Mouse (Mus musculus) ES-Bruce4 (cell line): Measurements from ENCODE around the gene Grk3. TPM values are rescaled to one million over a fixed set of nuclear protein-coding genes. Genes with fewer than 3 reads are reported as not detected.

ENCODE experiments used
- H3K27ac ChIP-seq: 2 replicates; pipeline ENCODE4 v1.5.1; 2012; ENCODE audit warnings: low read length, inconsistent platforms; ENCODE audit not compliant: insufficient read depth
- H3K27me3 ChIP-seq: 2 replicates; pipeline ENCODE4 v1.6.1; 2012; ENCODE audit warnings: mild to moderate bottlenecking, low read length, inconsistent platforms; ENCODE audit not compliant: control insufficient read depth, poor library complexity, insufficient read depth, severe bottlenecking
- H3K36me3 ChIP-seq: 2 replicates; pipeline ENCODE4 v1.6.1; 2012; ENCODE audit warnings: inconsistent platforms, mild to moderate bottlenecking, low read length, moderate library complexity; ENCODE audit not compliant: control insufficient read depth, poor library complexity, insufficient read depth, severe bottlenecking
- H3K4me1 ChIP-seq: one replicate; pipeline ENCODE4 v1.8.1; 2011; ENCODE audit warnings: low read length; ENCODE audit not compliant: control insufficient read depth, insufficient read depth
- H3K4me3 ChIP-seq: 2 replicates; pipeline ENCODE4 v1.5.1; 2011; ENCODE audit warnings: low read depth, mild to moderate bottlenecking, low read length
- H3K9ac ChIP-seq: 2 replicates; pipeline ENCODE4 v1.6.1; 2012; ENCODE audit warnings: low read depth, mild to moderate bottlenecking, inconsistent platforms; ENCODE audit not compliant: poor library complexity, severe bottlenecking
- H3K9me3 ChIP-seq: replicated peaks from 2 replicates; pipeline ENCODE4 v1.6.1; 2012; ENCODE audit warnings: mild to moderate bottlenecking, low read length, inconsistent platforms; ENCODE audit not compliant: control insufficient read depth, poor library complexity, insufficient read depth, severe bottlenecking
- CTCF ChIP-seq: IDR thresholded peaks from one replicate; pipeline ENCODE4 v1.8.1; 2011; ENCODE audit warnings: low read depth, low read length
- EP300 ChIP-seq: IDR thresholded peaks from 2 replicates; pipeline ENCODE4 v1.6.1; 2011; ENCODE audit warnings: low read depth, low read length; ENCODE audit not compliant: insufficient read depth
- POLR2A ChIP-seq: IDR thresholded peaks from one replicate; pipeline ENCODE4 v1.8.1; 2011; ENCODE audit warnings: low read length; ENCODE audit not compliant: insufficient read depth
- polyA plus RNA-seq: library from polyadenylated mRNA; stranded (reverse); fragments of >200 nt; gene quantifications from 2 replicates; pipeline ENCODE4 v1.2.4, GENCODE M21; 2011; ENCODE audit warnings: low read depth; ENCODE audit not compliant: missing spikeins, insufficient read depth, insufficient read length

The Grk3 gene
- polyA plus RNA-seq, 1 experiment, result 5.3 TPM

DNA sequence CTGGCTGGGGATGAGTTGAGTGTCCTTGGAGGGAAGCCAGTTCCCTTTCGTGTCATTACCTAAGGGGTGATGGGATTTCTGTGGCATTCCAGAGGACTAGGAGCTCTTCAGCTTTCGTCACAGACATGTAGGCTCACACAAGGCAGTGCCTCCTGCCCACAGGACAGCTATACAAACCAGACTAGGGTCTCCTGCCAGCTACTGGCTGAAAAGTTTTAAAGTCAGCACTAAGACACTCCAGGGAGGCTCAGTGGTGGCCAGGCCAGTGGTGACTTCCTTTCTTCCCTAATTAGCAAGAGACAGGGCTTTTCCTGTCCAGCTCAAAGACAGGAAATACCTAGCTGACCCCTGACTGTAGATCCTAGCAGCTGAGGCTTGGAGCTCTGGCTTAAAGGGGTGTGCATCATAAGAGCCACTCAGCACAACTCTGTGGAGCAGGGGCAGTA is 107.4 kb downstream of the Grk3 start:
- Histone ChIP-seq H3K4me3 (no peak overlapping the region), H3K9me3 (peaks cover 12% of the 10 kb centered on the region), H3K36me3 (no peaks in the 10 kb centered on the region), H3K4me1 (no peaks in the 10 kb centered on the region), H3K27me3 (no peaks in the 10 kb centered on the region), H3K9ac (no peak overlapping the region), H3K27ac (no peak overlapping the region)
- no peak for TF ChIP-seq POLR2A
- TF ChIP-seq EP300, result no peak
- no peak for TF ChIP-seq CTCF

DNA sequence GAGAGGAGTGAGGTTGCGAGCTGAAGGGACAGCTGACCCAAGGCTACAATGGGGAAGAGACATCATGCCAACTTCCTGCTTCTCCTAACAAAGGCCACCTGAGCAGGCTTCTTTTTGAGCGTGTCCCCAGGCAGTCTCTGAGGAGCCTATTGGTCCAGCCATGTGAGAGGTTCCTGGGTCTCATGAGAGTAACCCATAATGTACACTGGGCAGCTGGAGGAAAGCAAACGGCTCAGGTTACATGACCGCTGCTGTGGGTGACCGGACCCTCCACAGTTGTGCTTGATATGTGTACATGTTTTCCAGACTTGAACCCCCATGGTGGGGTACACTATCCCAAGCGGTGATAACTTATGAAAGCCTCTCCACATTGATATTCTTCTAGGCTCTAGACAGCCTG is 108.1 kb downstream of the Grk3 start:
- no peaks in the 10 kb centered on the region for H3K4me1 ChIP-seq

GRCm38 (mm10) chr5:112895674-112896654 is 119.6 kb downstream of the Grk3 start, which contains the start of gene Myo18b:
Gene Myo18b, minus strand, starts transcription at chr5:112896362.
- Histone ChIP-seq H3K27me3 (no peaks in the 10 kb centered on the region), H3K4me1 (no peaks in the 10 kb centered on the region), H3K4me3 (no peak within 1 kb of the TSS), H3K9me3 (no peaks in the 10 kb centered on the region), H3K27ac (no peak within 1 kb of the TSS), H3K9ac (no peak within 1 kb of the TSS), H3K36me3 (no peaks in the 10 kb centered on the region)
- TF ChIP-seq CTCF (no peak), EP300 (no peak), POLR2A (no peak)

More for the DNA sequence above, 108.1 kb downstream of the Grk3 start:
- Histone ChIP-seq H3K36me3 (no peaks in the 10 kb centered on the region), H3K27ac (no peak overlapping the region), H3K4me3 (no peak overlapping the region), H3K9me3 (peaks cover 13% of the 10 kb centered on the region), H3K9ac (no peak overlapping the region), H3K27me3 (no peaks in the 10 kb centered on the region)
- no peak for TF ChIP-seq CTCF

- Histone ChIP-seq H3K9ac (no peak overlapping the region), H3K27ac (no peak overlapping the region), H3K9me3 (no peaks in the 10 kb centered on the region), H3K27me3 (no peaks in the 10 kb centered on the region), H3K36me3 (no peaks in the 10 kb centered on the region), H3K4me1 (no peaks in the 10 kb centered on the region), H3K4me3 (no peak overlapping the region)
- no peak for TF ChIP-seq POLR2A
- no peak for TF ChIP-seq EP300
- no peak for TF ChIP-seq CTCF
Measured at GRCm38 (mm10) chr5:112893462-112894060, 122.0 kb downstream of the Grk3 start.

GRCm38 (mm10) chr5:112892411-112892810 is 123.2 kb downstream of the Grk3 start:
- Histone ChIP-seq H3K36me3 (no peaks in the 10 kb centered on the region), H3K27me3 (no peaks in the 10 kb centered on the region), H3K4me1 (no peaks in the 10 kb centered on the region), H3K27ac (no peak overlapping the region), H3K9ac (no peak overlapping the region), H3K4me3 (no peak overlapping the region), H3K9me3 (no peaks in the 10 kb centered on the region)
- TF ChIP-seq EP300 (no peak), POLR2A (no peak), CTCF (no peak)

DNA sequence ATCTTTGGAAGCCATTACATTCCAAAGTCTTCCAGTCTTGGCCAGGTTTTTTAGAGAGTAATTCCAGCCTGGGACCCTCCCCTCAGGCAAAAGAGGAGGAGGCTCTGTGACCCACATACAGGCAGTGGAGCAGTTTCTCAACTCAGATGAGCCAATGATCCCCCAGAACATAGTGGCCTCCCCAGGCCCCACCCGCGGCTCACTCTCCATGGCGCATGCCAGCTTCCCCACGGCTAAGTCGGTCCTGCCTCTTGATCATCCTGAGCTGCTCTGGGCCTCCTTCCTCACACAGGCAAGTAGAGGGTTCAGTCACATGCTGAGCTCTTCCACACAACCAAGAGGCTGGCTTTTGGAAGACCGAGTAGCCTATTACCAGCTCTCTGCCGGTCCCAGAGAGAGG is 126.9 kb downstream of the Grk3 start:
- TF ChIP-seq EP300 (no peak), CTCF (no peak), POLR2A (no peak)
- no peaks in the 10 kb centered on the region for H3K4me1 ChIP-seq
- H3K9ac ChIP-seq, result no peak overlapping the region
- no peaks in the 10 kb centered on the region for H3K27me3 ChIP-seq
- no peak overlapping the region for H3K27ac ChIP-seq
- H3K36me3 ChIP-seq, result no peaks in the 10 kb centered on the region
- no peaks in the 10 kb centered on the region for H3K9me3 ChIP-seq
- H3K4me3 ChIP-seq, result no peak overlapping the region
